Mouse (Mus musculus): ENCODE data around the gene Tfap2e. TPM values are rescaled to one million over a fixed set of nuclear protein-coding genes. Genes with fewer than 3 reads are reported as not detected.
A peak's percentile ranks its signal among the peaks of the same experiment; 100 is the strongest.

Gene Tfap2e
- polyA plus RNA-seq, 1 experiment from 2014 or later: not detected

GRCm38 (mm10) chr4:126752608-126753141, 16.6 kb upstream of the Tfap2e start:
- Histone ChIP-seq H3K9ac (replicated peaks; ENCODE audit: low read depth) (peak overlapping the region; percentile 76), H3K4me1 (ENCODE audit: insufficient read depth, low read depth, low read length) (peaks cover 18% of the 10 kb centered on the region; the same call in 1 of the 2 replicates), H3K9me3 (ENCODE audit: low read length) (no peaks in the 10 kb centered on the region), H3K27me3 (replicated peaks; ENCODE audit: insufficient read depth, low read length) (no peaks in the 10 kb centered on the region), H3K4me3 (ENCODE audit: low read depth, low read length) (peak overlapping the region; percentile 86), H3K27ac (ENCODE audit: low read length) (no peak overlapping the region), H3K4me2 (replicated peaks; ENCODE audit: low read depth, low read length) (peak overlapping the region; percentile 96), H3K36me3 (ENCODE audit: insufficient read depth, low read length) (peaks cover 11% of the 10 kb centered on the region; the same call in 1 of the 2 replicates)
- TF ChIP-seq CTCF (IDR thresholded peaks at IDR 0.05): no peak
- TF ChIP-seq EP300 (IDR thresholded peaks at IDR 0.05): no peak
- WGBS: 2% methylated on average over 22 of the region's 23 CpGs
- DNase-seq (ENCODE audit: low spot score) (peak; percentile 29), ATAC-seq (no peak; the same call in 1 of the 2 replicates)

- peaks cover 18% of the 10 kb centered on the region; the same call in 1 of the 2 replicates for H3K4me1 ChIP-seq (ENCODE audit: insufficient read depth, low read depth, low read length)
- ATAC-seq: no peak
- DNase-seq (ENCODE audit: low spot score): no peak
Observed at GRCm38 (mm10) chr4:126752024-126752607, 16.1 kb upstream of the Tfap2e start.

GRCm38 (mm10) chr4:126751556-126752023, 15.6 kb upstream of the Tfap2e start:
- Histone ChIP-seq H3K27ac (ENCODE audit: low read length) (no peak overlapping the region), H3K9me3 (ENCODE audit: low read length) (no peaks in the 10 kb centered on the region), H3K36me3 (ENCODE audit: insufficient read depth, low read length) (peaks cover 11% of the 10 kb centered on the region; the same call in 1 of the 2 replicates), H3K27me3 (replicated peaks; ENCODE audit: insufficient read depth, low read length) (no peaks in the 10 kb centered on the region), H3K4me2 (replicated peaks; ENCODE audit: low read depth, low read length) (0 out of 2 replicates have a peak overlapping the region, but pooled peaks have one; percentile 96), H3K9ac (replicated peaks; ENCODE audit: low read depth) (no peak overlapping the region), H3K4me3 (ENCODE audit: low read depth, low read length) (no peak overlapping the region), H3K4me1 (ENCODE audit: insufficient read depth, low read depth, low read length) (peaks cover 16% of the 10 kb centered on the region; the same call in 1 of the 2 replicates)
- no peak for TF ChIP-seq CTCF (IDR thresholded peaks at IDR 0.05)
- no peak for TF ChIP-seq EP300 (IDR thresholded peaks at IDR 0.05)
- WGBS: 58% methylated on average over 10 of the region's 10 CpGs
- no peak for DNase-seq (ENCODE audit: low spot score)
- no peak for ATAC-seq

More at GRCm38 (mm10) chr4:126752024-126752607, 16.1 kb upstream of the Tfap2e start:
- Histone ChIP-seq H3K4me3 (ENCODE audit: low read depth, low read length) (peak overlapping the region; percentile 86), H3K9me3 (ENCODE audit: low read length) (no peaks in the 10 kb centered on the region), H3K4me2 (replicated peaks; ENCODE audit: low read depth, low read length) (peak overlapping the region; percentile 96), H3K36me3 (ENCODE audit: insufficient read depth, low read length) (peaks cover 11% of the 10 kb centered on the region; the same call in 1 of the 2 replicates), H3K9ac (replicated peaks; ENCODE audit: low read depth) (peak overlapping the region; percentile 76), H3K27ac (ENCODE audit: low read length) (no peak overlapping the region), H3K27me3 (replicated peaks; ENCODE audit: insufficient read depth, low read length) (no peaks in the 10 kb centered on the region)
- TF ChIP-seq CTCF (IDR thresholded peaks at IDR 0.05) (0 out of 2 replicates have a peak, but pooled peaks have one; percentile 9), EP300 (IDR thresholded peaks at IDR 0.05) (no peak)
- WGBS: 5% methylated on average over 13 of the region's 13 CpGs

- 78% methylated on average over 8 of the region's 8 CpGs for WGBS
- DNase-seq (ENCODE audit: low spot score): no peak
- ATAC-seq: no peak
- Histone ChIP-seq H3K27me3 (replicated peaks; ENCODE audit: insufficient read depth, low read length) (no peaks in the 10 kb centered on the region), H3K27ac (ENCODE audit: low read length) (no peak overlapping the region), H3K4me1 (ENCODE audit: insufficient read depth, low read depth, low read length) (peaks cover 13% of the 10 kb centered on the region; the same call in 1 of the 2 replicates), H3K36me3 (ENCODE audit: insufficient read depth, low read length) (peaks cover 11% of the 10 kb centered on the region; the same call in 1 of the 2 replicates), H3K9me3 (ENCODE audit: low read length) (no peaks in the 10 kb centered on the region), H3K4me2 (replicated peaks; ENCODE audit: low read depth, low read length) (no peak overlapping the region), H3K4me3 (ENCODE audit: low read depth, low read length) (no peak overlapping the region), H3K9ac (replicated peaks; ENCODE audit: low read depth) (no peak overlapping the region)
- TF ChIP-seq CTCF (IDR thresholded peaks at IDR 0.05) (no peak), EP300 (IDR thresholded peaks at IDR 0.05) (no peak)
Observed at GRCm38 (mm10) chr4:126750863-126751555, 15.0 kb upstream of the Tfap2e start.

GRCm38 (mm10) chr4:126750046-126750683, 14.1 kb upstream of the Tfap2e start:
- ATAC-seq (no peak), DNase-seq (ENCODE audit: low spot score) (no peak)
- H3K9me3 ChIP-seq (ENCODE audit: low read length): no peaks in the 10 kb centered on the region
- no peak overlapping the region for H3K27ac ChIP-seq (ENCODE audit: low read length)
- no peak for TF ChIP-seq EP300 (IDR thresholded peaks at IDR 0.05)
- no peak for TF ChIP-seq CTCF (IDR thresholded peaks at IDR 0.05)
- H3K9ac ChIP-seq (replicated peaks; ENCODE audit: low read depth): no peak overlapping the region
- H3K4me1 ChIP-seq (ENCODE audit: insufficient read depth, low read depth, low read length): peaks cover 13% of the 10 kb centered on the region; the same call in 1 of the 2 replicates
- H3K36me3 ChIP-seq (ENCODE audit: insufficient read depth, low read length): peaks cover 11% of the 10 kb centered on the region; the same call in 1 of the 2 replicates
- WGBS: 80% methylated on average over 26 of the region's 26 CpGs
- H3K4me2 ChIP-seq (replicated peaks; ENCODE audit: low read depth, low read length): no peak overlapping the region
- H3K27me3 ChIP-seq (replicated peaks; ENCODE audit: insufficient read depth, low read length): no peaks in the 10 kb centered on the region
- H3K4me3 ChIP-seq (ENCODE audit: low read depth, low read length): no peak overlapping the region
